Mouse (Mus musculus) cerebral cortex, adult 2 months (tissue): ENCODE data around the gene Shroom1.

Experiments used
- WGBS: fragments of 180-500 bp; shearing (Covaris S2); methylation state at CpG from one replicate; pipeline ENCODE4 v1.1.7; 2018; 5-methylcytosine and 5-hydroxymethylcytosine counted together

Shroom1 gene

GRCm38 (mm10) chr11:53456474-53457371, at the start of gene Shroom1, which contains the start of gene Gm10447:
Gene Shroom1 (plus strand): TSS chr11:53457205.
Gene Gm10447 (minus strand): TSS chr11:53457110.
- 6% methylated on average over 42 of the region's 42 CpGs for WGBS

- 73% methylated on average over 4 of the region's 4 CpGs for WGBS
These were observed 43.1 kb upstream of the Shroom1 start for GRCm38 (mm10) chr11:53413871-53414270.

- WGBS: 74% methylated on average over 4 of the region's 4 CpGs
These were observed 34.0 kb upstream of the Shroom1 start, which contains the start of gene Leap2 for GRCm38 (mm10) chr11:53423036-53423435. Gene Leap2 (minus strand): TSS chr11:53423170.

DNA sequence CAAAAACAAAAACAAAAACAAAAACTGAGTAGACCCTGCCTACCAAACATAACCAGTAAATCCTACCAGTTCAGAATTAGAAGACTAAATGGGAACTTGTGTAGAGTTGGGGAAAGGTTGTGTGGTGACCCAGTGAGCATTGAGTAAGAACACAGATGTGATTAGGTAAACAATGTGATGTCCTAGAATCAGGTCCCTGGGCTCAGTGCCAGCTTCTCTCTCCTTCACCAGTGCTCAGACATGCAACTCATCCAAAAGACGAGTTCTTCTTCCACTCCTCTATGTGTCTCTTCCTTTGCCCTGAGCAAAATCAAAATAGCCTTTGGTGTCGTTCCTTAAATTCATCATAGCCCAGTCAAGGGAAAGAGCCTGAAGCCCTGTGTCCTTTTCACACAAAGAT, 32.2 kb upstream of the Shroom1 start:
- 20% methylated on average over 2 of the region's 2 CpGs for WGBS

GRCm38 (mm10) chr11:53425251-53425650, 31.8 kb upstream of the Shroom1 start:
- WGBS: 21% methylated on average over 3 of the region's 3 CpGs

GRCm38 (mm10) chr11:53425711-53426255, 31.2 kb upstream of the Shroom1 start:
- 54% methylated on average over 6 of the region's 6 CpGs for WGBS

DNA sequence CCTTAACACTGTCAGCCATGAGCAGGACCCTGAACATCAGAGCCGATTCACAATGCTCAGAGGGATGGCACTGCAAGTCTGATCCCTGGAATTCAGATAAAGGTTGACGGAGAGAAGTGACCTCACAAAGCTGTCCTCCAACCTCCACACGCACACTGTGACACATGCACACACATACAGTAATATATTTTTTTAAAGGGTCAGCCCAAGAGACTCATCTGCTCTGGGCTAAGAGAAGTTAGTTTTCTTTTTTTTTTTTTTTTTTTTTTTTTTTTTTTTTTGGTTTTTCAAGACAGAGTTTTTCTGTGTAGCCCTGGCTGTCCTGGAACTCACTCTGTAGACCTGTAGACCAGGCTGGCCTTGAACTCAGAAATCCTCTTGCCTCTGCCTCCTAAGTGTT, 30.1 kb upstream of the Shroom1 start:
- WGBS: 77% methylated on average over 3 of the region's 3 CpGs

DNA sequence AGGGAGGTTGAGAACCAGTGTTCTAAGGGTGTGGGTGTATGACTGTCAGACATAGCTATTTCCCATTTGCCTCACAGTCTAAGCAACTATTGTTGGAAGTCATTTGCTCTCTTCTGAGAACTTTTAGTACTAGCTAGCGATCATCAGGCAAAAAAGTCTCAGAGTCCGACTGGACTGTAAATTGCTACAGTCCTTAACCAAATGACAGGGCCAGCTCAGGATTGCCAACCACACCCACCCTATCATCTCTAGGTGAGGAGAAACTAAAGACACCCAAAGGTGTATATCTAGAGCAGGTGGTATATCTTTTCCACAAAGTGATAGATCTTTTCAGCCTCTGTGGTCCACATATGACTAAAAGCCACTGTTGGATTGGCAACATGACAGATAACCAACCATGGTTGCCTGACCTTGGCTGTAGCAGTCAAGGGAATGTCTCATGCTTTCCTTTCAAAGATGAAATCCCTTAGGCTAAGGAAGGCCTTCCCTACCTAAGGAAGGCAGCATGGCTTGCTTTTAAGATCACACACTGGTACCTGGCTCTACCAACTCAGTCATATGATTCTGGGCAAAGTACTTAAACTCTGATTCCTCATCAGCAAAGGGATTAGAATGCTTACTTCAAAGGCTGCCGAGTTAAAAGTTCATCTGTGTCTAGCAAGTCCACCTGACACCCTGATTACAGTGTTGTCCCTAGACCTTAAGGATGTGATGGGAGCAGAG, 28.9 kb upstream of the Shroom1 start:
- 83% methylated on average over 3 of the region's 3 CpGs for WGBS

DNA sequence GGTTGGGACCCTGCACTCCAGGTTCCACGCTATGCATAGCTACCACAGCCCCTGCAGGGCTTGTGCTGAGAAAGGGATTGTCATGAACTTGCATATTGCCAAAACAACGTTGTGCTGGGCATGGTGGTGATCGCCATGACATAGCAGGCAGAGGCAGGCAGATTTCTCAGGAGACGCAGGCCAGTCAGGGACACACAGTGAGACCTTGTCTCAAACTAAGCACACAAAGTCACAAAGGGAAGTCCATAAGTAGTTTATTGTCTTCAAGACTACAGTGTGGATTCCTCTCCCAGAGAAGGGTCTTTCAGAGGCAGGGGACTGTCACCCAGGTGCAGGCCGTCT, 28.3 kb upstream of the Shroom1 start:
- WGBS: 93% methylated on average over 5 of the region's 5 CpGs

- whole genome bisulfite sequencing: under 1% methylated on average over 34 of the region's 34 CpGs
These were observed 26.7 kb upstream of the Shroom1 start for GRCm38 (mm10) chr11:53430300-53430669.

DNA sequence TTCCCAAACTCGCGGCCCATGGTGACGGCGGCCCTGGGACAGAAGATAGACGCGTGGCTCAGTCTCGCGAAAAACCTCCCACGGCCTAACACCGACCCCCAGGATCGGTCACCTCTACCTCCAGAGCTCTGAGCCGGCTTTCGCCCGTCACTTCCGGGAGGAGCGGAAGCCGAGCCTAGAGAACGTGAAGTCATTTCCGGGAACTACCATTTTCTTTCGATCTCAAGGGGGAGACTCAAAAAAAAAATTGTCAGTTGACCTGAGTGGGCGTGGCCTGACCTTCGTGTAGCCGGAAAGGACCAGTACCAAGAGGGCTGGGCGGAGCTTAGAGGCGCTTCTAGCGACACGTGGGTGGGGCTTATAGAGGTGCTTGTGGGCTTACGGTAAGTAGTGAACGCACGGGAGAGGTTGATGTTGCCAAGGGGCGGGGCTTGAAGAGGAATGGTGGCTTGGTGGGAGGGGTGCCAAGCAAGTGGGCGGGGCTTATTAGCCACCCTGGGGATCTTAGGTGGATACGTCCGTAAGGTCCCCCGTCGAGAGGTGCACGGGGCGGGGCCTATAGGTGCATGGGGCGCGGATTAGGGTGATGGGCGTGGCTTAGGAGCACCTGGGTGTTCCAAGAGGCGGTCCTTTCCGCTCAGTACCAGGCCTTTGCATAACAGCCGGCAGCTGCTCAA, 26.2 kb upstream of the Shroom1 start, which contains the start of the genes Uqcrq and Gdf9:
Gene Uqcrq (minus strand): TSS at position 162 of the 677 bp plus-strand sequence.
Gene Gdf9 (plus strand): TSS at position 354 of the 677 bp plus-strand sequence.
- WGBS: under 1% methylated on average over 44 of the region's 44 CpGs

DNA sequence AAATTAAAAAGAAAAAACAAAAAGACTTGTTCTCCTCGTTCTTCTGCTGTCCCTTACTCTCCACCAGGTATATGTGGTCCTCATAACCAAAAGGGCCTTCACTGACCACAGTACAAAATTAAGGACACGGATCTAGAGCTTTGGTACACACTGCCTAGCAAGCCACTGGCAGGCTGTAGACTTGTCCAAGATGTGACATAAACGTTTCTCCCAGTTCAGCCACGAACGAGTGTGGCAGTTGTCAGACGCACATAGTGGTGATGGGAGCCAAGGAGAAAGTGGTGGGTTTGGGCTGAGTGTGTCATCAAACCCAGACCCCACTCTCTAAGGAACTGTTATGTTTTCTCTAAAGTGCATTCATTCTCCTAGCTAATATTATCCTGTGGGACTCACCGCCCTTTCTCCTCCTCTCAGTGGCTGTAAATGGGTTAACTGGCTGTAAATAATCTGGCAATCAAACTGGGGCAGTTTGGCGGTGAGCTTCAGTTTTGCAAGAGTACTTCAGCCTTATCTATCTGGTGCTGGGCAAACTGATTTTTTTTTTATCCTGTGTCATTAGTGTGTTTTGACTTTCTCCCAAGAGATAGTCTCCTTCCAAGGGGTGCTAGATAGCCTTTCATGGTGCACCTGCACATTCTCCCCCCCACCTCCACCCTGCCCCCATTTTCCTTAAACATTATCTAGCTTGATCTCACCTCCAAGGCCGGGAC, 25.5 kb upstream of the Shroom1 start:
- WGBS: 10% methylated on average over 9 of the region's 9 CpGs

GRCm38 (mm10) chr11:53433057-53433456, 23.9 kb upstream of the Shroom1 start:
- 72% methylated on average over 6 of the region's 6 CpGs for WGBS

- WGBS: 77% methylated on average over 8 of the region's 8 CpGs
These were observed 21.5 kb upstream of the Shroom1 start for GRCm38 (mm10) chr11:53435504-53435903.

GRCm38 (mm10) chr11:53436338-53436737, 20.7 kb upstream of the Shroom1 start:
- 89% methylated on average over 6 of the region's 6 CpGs for WGBS

GRCm38 (mm10) chr11:53441921-53442320, 15.1 kb upstream of the Shroom1 start:
- 42% methylated on average over 12 of the region's 12 CpGs for WGBS

DNA sequence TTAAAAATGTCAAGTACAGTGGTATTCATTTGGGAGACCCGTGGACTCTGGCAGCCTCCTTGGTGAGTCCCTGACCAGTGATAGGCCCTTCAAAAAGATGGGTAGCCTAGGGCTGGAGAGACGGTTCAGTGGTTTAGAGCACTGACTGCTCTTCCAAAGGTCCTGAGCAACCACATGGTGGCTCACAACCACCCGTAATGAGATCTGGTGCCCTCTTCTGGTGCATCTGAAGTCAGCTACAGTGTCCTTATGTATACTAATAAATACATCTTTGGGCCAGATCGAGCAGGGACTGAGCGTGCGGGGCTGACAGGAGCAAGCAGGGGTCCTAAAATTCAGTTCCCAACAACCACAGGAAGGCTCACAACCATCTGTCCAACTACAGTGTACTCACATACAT, 13.1 kb upstream of the Shroom1 start:
- 35% methylated on average over 6 of the region's 6 CpGs for WGBS

- WGBS: 78% methylated on average over 13 of the region's 13 CpGs
These were observed 11.4 kb upstream of the Shroom1 start for GRCm38 (mm10) chr11:53445562-53445961.

DNA sequence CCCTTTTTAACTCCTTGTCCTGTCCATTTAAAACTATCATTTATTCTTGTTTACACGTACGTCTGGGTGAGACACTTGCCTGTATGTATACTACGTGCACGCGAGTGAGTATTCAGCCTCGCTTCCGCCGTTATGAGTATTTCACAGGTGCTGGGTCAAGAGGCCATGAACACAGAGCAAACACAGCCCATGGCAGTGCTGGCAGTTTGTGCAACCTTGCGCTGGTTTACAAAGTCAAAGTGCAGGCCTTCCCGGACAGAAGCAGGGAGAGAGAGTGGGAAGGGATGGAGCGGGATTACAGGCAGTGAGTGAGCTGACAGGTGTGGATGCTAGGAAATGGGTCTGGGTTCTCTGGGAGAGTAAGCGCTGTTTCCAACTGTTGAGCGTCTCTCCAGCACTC, 10.8 kb upstream of the Shroom1 start:
- WGBS: 93% methylated on average over 13 of the region's 13 CpGs

- WGBS: 91% methylated on average over 8 of the region's 8 CpGs
These were observed 9.0 kb upstream of the Shroom1 start for GRCm38 (mm10) chr11:53447996-53448395.

- WGBS: 74% methylated on average over 1 of the region's 1 CpGs
These were observed 8.5 kb upstream of the Shroom1 start for GRCm38 (mm10) chr11:53448529-53448928.
